Mouse (Mus musculus): ENCODE data around the gene Slc7a8. TPM values are rescaled to one million over a fixed set of nuclear protein-coding genes. Genes with fewer than 3 reads are reported as not detected.

The Slc7a8 gene
- polyA plus RNA-seq, 1 experiment from 2014 or later = 1.2 TPM

DNA sequence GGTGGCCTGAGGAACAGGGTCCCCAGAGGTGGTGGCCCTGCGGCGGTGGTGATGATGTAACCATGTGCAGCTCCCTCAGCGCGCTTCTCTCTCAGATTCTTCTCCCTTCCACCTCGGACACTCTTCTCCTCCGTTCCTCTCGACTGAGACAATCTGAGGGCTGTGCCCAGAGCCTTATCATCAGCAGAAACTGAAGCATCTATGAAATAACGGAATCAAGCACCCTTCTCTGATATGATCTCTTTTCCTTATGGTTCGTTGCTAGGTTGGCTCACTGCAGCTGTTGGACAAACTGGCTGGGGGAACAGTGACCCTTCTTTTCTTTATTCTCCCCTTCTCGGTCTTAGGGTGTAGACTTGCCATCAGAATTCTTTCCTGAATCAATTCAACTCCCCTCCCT is 78.5 kb downstream of the Slc7a8 start:
- no peak for DNase-seq (ENCODE audit: low spot score)

GRCm38 (mm10) chr14:54701298-54701697 is 80.4 kb downstream of the Slc7a8 start:
- DNase-seq (ENCODE audit: low spot score) = peak; percentile 85

GRCm38 (mm10) chr14:54699586-54699985 is 82.2 kb downstream of the Slc7a8 start:
- no peak for DNase-seq (ENCODE audit: low spot score)

- DNase-seq (ENCODE audit: low spot score) = no peak
These were observed 83.0 kb downstream of the Slc7a8 start, which contains the start of gene Gm29776 for GRCm38 (mm10) chr14:54698733-54699132. TSS of gene Gm29776 (minus strand) at chr14:54698833.

GRCm38 (mm10) chr14:54696752-54697151 is 85.0 kb downstream of the Slc7a8 start:
- no peak for DNase-seq (ENCODE audit: low spot score)

DNA sequence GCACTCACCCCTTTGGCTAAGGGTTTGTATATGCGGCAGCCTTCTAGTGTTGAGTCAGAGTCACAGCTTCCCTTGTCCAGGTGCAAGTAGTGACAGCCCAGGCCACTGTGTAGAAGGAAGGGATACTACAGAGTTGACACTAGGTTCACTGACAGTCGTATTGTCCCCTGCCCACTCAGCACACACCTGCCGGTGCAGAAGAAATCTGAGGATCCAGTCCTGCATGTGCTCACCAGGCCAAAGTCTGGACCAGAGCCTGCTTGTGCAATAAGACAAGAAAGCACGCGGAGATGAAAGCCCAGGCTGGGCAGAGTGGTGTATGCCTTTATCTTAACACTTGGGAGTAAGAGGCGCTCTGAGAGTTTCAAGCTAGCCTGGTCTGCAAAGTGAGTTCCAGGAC is 86.7 kb downstream of the Slc7a8 start:
- no peak for DNase-seq (ENCODE audit: low spot score)

DNA sequence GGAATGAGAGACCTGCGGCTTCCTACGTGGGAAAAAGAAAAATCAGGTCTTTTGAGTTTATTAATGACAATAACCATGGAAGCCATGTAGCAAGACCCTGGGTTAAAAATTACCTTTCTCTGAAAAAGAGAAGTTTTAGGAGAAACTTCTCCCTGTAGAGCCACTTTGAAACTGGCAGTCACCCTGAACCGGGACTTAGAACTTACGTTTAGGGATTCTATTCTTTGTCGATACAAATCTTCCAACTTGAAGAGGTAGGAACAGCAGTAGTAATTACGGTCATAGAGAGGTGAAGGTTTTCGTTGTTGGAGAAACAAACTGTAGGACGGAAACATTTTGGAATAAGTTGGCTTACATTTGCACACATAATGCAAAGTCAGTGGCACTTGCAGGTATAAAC is 94.5 kb downstream of the Slc7a8 start:
- no peak for DNase-seq (ENCODE audit: low spot score)

DNA sequence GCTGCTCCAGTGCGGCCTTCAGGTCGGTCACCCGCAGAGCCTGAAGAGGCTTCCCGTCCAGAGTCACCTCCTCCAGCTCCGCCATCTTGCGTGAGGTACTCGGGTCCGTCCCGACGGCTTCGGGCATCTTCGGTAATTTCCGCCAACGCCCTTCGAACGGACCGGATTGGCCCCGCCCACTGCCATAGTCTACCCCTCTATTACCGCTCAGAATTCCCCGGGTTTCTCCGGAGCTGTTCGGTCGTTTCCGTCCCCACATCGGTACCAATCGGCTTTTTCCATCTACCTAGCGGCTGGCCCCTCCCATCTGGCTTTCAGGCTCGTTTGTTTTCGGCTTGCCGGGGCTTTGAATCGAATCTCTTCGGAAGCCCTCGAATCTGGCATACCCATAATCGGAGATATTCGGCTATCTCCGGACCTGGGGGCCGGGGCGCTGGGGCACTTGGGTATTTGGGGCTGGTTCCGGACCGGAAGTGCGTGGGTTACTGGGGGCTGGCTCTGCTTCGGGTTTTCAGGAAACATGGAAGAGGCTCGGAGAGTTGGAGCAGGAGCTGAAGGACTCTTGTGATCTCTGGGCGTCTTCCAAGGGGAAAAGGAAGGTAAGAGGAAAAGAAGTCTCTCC is 95.1 kb downstream of the Slc7a8 start, which contains the start of gene Acin1:
TSS of gene Acin1 (minus strand) at position 410 of the 622 bp plus-strand sequence.
- DNase-seq (ENCODE audit: low spot score) = peak; percentile 100

- peak; percentile 87 for DNase-seq (ENCODE audit: low spot score)
These were observed 95.7 kb downstream of the Slc7a8 start, which contains the start of gene 1700123O20Rik for GRCm38 (mm10) chr14:54686063-54686521. TSS of gene 1700123O20Rik (plus strand) at chr14:54686216.

DNA sequence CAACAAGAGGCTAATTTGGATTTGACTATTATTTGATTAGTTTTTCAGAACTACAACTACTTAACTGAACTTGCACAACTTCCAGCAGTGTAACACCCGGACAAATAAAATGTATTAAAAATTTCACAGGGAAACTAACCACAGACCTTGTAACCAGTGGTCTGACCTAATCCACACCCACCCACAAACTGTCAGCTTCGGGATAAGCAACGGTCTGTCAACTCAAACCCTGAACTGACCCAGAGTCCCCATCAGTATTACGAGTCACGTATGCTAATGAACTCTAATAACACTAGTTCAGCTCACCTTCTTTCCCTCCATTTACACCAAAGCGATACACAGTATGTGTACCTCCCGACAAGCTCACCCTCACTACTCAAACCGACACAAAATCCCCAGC is 96.3 kb downstream of the Slc7a8 start:
- no peak for DNase-seq (ENCODE audit: low spot score)

DNA sequence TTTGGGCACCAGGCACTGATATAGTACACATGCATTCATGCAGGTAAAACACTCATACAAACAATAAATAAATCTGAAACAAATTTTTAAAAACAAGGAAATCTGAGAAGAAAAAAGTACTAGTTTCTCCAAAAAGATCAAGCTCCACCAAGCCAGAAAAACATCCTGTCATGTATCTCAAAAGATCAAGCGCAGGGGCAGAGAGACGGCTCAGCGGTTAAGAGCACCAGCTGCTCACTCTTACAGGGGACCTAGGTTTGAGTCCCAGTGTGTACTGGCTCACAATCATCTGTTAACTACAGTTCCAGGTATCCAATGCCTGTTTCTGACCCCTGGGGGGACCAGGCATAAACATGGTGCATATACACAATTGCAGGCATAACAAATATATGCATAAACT is 99.3 kb downstream of the Slc7a8 start:
- peak; percentile 38 for DNase-seq (ENCODE audit: low spot score)

GRCm38 (mm10) chr14:54678657-54679304 is 103.0 kb downstream of the Slc7a8 start:
- DNase-seq (ENCODE audit: low spot score) = no peak

- DNase-seq (ENCODE audit: low spot score) = no peak
These were observed 105.5 kb downstream of the Slc7a8 start for GRCm38 (mm10) chr14:54676290-54676689.

DNA sequence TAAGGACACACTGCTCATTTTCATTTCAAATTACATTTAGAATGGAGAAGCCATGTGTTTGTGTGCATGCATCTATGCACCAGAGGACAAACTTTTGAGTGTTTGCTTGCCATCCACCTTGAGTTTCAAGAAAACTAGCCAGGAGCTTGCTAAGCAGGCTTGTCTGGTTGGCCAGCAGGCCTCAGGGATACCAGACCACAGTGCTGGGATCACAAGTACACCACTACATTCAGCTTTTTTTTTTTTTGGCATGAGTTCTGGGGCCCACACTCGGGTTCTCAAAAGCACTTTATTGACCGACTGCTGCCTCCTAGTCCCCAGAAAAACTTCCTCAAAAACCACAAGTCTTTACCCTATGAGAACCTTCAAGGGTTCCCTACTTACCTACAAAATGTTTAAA is 107.4 kb downstream of the Slc7a8 start:
- DNase-seq (ENCODE audit: low spot score) = no peak

Other genes with a start within 250 kb of the Slc7a8 start
- 111 and 113 TPM in 2 replicates for gene Haus4, start 227.3 kb downstream of the Slc7a8 start, polyA plus RNA-seq (2015; fragmentation: Nextera tagmentation; extraction: Ambion mirVana)
- 11.9 and 14.9 TPM in 2 replicates for gene Ajuba, start 204.4 kb downstream of the Slc7a8 start, polyA plus RNA-seq (2015; fragmentation: Nextera tagmentation; extraction: Ambion mirVana)
- 4.7 and 5.0 TPM in 2 replicates for gene 4931414P19Rik, start 176.0 kb downstream of the Slc7a8 start, polyA plus RNA-seq (2015; fragmentation: Nextera tagmentation; extraction: Ambion mirVana)
- gene Psmb5, start 163.9 kb downstream of the Slc7a8 start, polyA plus RNA-seq (2015; fragmentation: Nextera tagmentation; extraction: Ambion mirVana) = 387 and 424 TPM in 2 replicates
- gene Psmb11, start 160.5 kb downstream of the Slc7a8 start, polyA plus RNA-seq (2015; fragmentation: Nextera tagmentation; extraction: Ambion mirVana) = 82.4 and 117 TPM in 2 replicates
- not detected in 2 replicates for gene Gm17606, start 141.0 kb downstream of the Slc7a8 start, polyA plus RNA-seq (2015; fragmentation: Nextera tagmentation; extraction: Ambion mirVana)
- gene Cdh24, start 140.6 kb downstream of the Slc7a8 start, polyA plus RNA-seq (2015; fragmentation: Nextera tagmentation; extraction: Ambion mirVana) = 5.2 and 5.4 TPM in 2 replicates
- gene 1700123O20Rik, start 95.7 kb downstream of the Slc7a8 start, polyA plus RNA-seq (2015; fragmentation: Nextera tagmentation; extraction: Ambion mirVana) = 101 TPM in 2 replicates
- gene Acin1, start 95.0 kb downstream of the Slc7a8 start, polyA plus RNA-seq (2015; fragmentation: Nextera tagmentation; extraction: Ambion mirVana) = 137 and 173 TPM in 2 replicates
- gene Gm29776, start 83.1 kb downstream of the Slc7a8 start, polyA plus RNA-seq (2015; fragmentation: Nextera tagmentation; extraction: Ambion mirVana) = 0.09 and 0.18 TPM in 2 replicates
- not detected in 2 replicates for gene Cebpe, start 69.8 kb downstream of the Slc7a8 start, polyA plus RNA-seq (2015; fragmentation: Nextera tagmentation; extraction: Ambion mirVana)
- gene Rnf212b, start 32.2 kb upstream of the Slc7a8 start, polyA plus RNA-seq (2015; fragmentation: Nextera tagmentation; extraction: Ambion mirVana) = not detected in 2 replicates
- gene Homez, start 89.0 kb upstream of the Slc7a8 start, polyA plus RNA-seq (2015; fragmentation: Nextera tagmentation; extraction: Ambion mirVana) = 7.2 and 8.8 TPM in 2 replicates
- gene Ppp1r3e, start 95.6 kb upstream of the Slc7a8 start, polyA plus RNA-seq (2015; fragmentation: Nextera tagmentation; extraction: Ambion mirVana) = 1.8 and 2.2 TPM in 2 replicates
- 1.5 and 1.7 TPM in 2 replicates for gene Bcl2l2, start 101.4 kb upstream of the Slc7a8 start, polyA plus RNA-seq (2015; fragmentation: Nextera tagmentation; extraction: Ambion mirVana)
- gene Gm20521, start 101.5 kb upstream of the Slc7a8 start, polyA plus RNA-seq (2015; fragmentation: Nextera tagmentation; extraction: Ambion mirVana) = 1.2 TPM in 1 of 2 replicates, not detected in the other
- gene Pabpn1, start 110.6 kb upstream of the Slc7a8 start, polyA plus RNA-seq (2015; fragmentation: Nextera tagmentation; extraction: Ambion mirVana) = 91.7 and 109 TPM in 2 replicates
- gene Slc22a17, start 131.2 kb upstream of the Slc7a8 start, polyA plus RNA-seq (2015; fragmentation: Nextera tagmentation; extraction: Ambion mirVana) = 4.1 and 4.3 TPM in 2 replicates
- gene Efs, start 144.2 kb upstream of the Slc7a8 start, polyA plus RNA-seq (2015; fragmentation: Nextera tagmentation; extraction: Ambion mirVana) = 8.2 and 9.2 TPM in 2 replicates
- not detected in 2 replicates for gene Il25, start 150.7 kb upstream of the Slc7a8 start, polyA plus RNA-seq (2015; fragmentation: Nextera tagmentation; extraction: Ambion mirVana)
- 0.22 TPM in 1 of 2 replicates, not detected in the other for gene Cmtm5, start 154.3 kb upstream of the Slc7a8 start, polyA plus RNA-seq (2015; fragmentation: Nextera tagmentation; extraction: Ambion mirVana)
- 0.34 and 0.35 TPM in 2 replicates for gene Myh6, start 185.0 kb upstream of the Slc7a8 start, polyA plus RNA-seq (2015; fragmentation: Nextera tagmentation; extraction: Ambion mirVana)
- not detected in 2 replicates for gene Gm17428, start 195.0 kb upstream of the Slc7a8 start, polyA plus RNA-seq (2015; fragmentation: Nextera tagmentation; extraction: Ambion mirVana)
- gene Myh7, start 212.7 kb upstream of the Slc7a8 start, polyA plus RNA-seq (2015; fragmentation: Nextera tagmentation; extraction: Ambion mirVana) = 0.49 and 0.55 TPM in 2 replicates
- 128 and 129 TPM in 2 replicates for gene Ngdn, start 233.5 kb upstream of the Slc7a8 start, polyA plus RNA-seq (2015; fragmentation: Nextera tagmentation; extraction: Ambion mirVana)